Mouse (Mus musculus) stomach, adult 2 months (tissue): ENCODE results near the gene Olfr981. TPM values are rescaled to one million over a fixed set of nuclear protein-coding genes. Genes with fewer than 3 reads are reported as not detected.

Source experiments
- polyA plus RNA-seq: library from polyadenylated mRNA; depleted of rRNA; stranded (reverse); fragments of >200 nt; gene quantifications from 2 replicates; pipeline ENCODE4 v1.2.3, GENCODE M21; 2012; rRNA removed

The Olfr981 gene
- not detected in 2 replicates for polyA plus RNA-seq

GRCm38 (mm10) chr9:40021164-40021563 is at the start of gene Olfr981:
TSS of gene Olfr981 (plus strand) at chr9:40021464.

DNA sequence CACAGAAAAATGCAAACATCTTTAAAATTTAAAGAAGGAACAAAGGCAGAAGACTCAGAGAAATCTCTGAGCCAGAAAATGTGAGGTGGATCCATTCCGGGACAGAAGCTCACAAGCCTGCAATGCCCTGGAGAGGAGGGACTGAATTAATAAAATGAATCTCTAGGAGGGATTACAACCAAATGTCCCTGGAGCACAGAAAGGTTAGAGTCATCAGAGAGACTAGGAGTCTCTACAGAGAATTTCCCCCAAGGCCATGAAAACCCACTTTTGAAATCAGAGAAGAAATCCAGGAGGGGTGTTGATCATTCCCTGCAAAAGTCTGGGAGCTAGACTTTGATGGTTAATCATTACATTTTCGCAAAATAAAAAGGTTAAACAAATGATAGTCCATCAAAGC is 29.5 kb upstream of the Olfr981 start, which contains the start of gene Olfr978:
Gene Olfr978 (plus strand): TSS at position 301 of the 400 bp plus-strand sequence.

GRCm38 (mm10) chr9:40003365-40003764 is 17.9 kb upstream of the Olfr981 start, which contains the start of gene Olfr979:
TSS of gene Olfr979 (minus strand) at chr9:40003465.

GRCm38 (mm10) chr9:40009482-40009881 is 11.8 kb upstream of the Olfr981 start, which contains the start of gene Olfr980:
TSS of gene Olfr980 (minus strand) at chr9:40009582.

GRCm38 (mm10) chr9:40073529-40073928 is 52.3 kb downstream of the Olfr981 start, which contains the start of gene Olfr982:
TSS of gene Olfr982 (plus strand) at chr9:40073829.

Other genes starting within 250 kb of the Olfr981 start
- gene Olfr968, start 238.2 kb upstream of the Olfr981 start, polyA plus RNA-seq = not detected in 2 replicates
- not detected in 2 replicates for gene Olfr969, start 230.5 kb upstream of the Olfr981 start, polyA plus RNA-seq
- not detected in 2 replicates for gene Olfr970, start 212.6 kb upstream of the Olfr981 start, polyA plus RNA-seq
- not detected in 2 replicates for gene Olfr971, start 184.6 kb upstream of the Olfr981 start, polyA plus RNA-seq
- not detected in 2 replicates for gene Olfr972, start 155.0 kb upstream of the Olfr981 start, polyA plus RNA-seq
- gene Olfr229, start 114.1 kb upstream of the Olfr981 start, polyA plus RNA-seq = not detected in 2 replicates
- gene Olfr974, start 84.0 kb upstream of the Olfr981 start, polyA plus RNA-seq = not detected in 2 replicates
- gene Olfr975, start 69.4 kb upstream of the Olfr981 start, polyA plus RNA-seq = 0.04 TPM in 1 of 2 replicates, not detected in the other
- not detected in 2 replicates for gene Olfr976, start 60.3 kb upstream of the Olfr981 start, polyA plus RNA-seq
- gene Olfr978, start 29.4 kb upstream of the Olfr981 start, polyA plus RNA-seq = not detected in 2 replicates
- not detected in 2 replicates for gene Olfr979, start 18.0 kb upstream of the Olfr981 start, polyA plus RNA-seq
- gene Olfr980, start 11.9 kb upstream of the Olfr981 start, polyA plus RNA-seq = not detected in 2 replicates
- not detected in 2 replicates for gene Olfr982, start 52.4 kb downstream of the Olfr981 start, polyA plus RNA-seq
- not detected in 2 replicates for gene Olfr983, start 72.1 kb downstream of the Olfr981 start, polyA plus RNA-seq
- not detected in 2 replicates for gene Olfr984, start 92.7 kb downstream of the Olfr981 start, polyA plus RNA-seq
- gene Olfr985, start 108.7 kb downstream of the Olfr981 start, polyA plus RNA-seq = not detected in 2 replicates
- not detected in 2 replicates for gene Tmem225, start 126.7 kb downstream of the Olfr981 start, polyA plus RNA-seq
- not detected in 2 replicates for gene Olfr986, start 159.5 kb downstream of the Olfr981 start, polyA plus RNA-seq
- 0.09 and 0.30 TPM in 2 replicates for gene Zfp202, start 170.9 kb downstream of the Olfr981 start, polyA plus RNA-seq
- gene Scn3b, start 247.8 kb downstream of the Olfr981 start, polyA plus RNA-seq = 0.03 and 0.13 TPM in 2 replicates